Mouse (Mus musculus): ENCODE measurements around the gene Cdk18. TPM values are rescaled to one million over a fixed set of nuclear protein-coding genes. Genes with fewer than 3 reads are reported as not detected.
A peak's percentile ranks its signal among the peaks of the same experiment; 100 is the strongest.

Cdk18 gene
- polyA plus RNA-seq, 1 experiment: 24.6 TPM

GRCm38 (mm10) chr1:132125803-132126405 is 13.6 kb downstream of the Cdk18 start:
- H3K4me3 ChIP-seq (ENCODE audit: low read depth, low read length): no peak overlapping the region
- H3K4me1 ChIP-seq (ENCODE audit: control insufficient read depth, insufficient read depth, low read length): no peaks in the 10 kb centered on the region
- no peaks in the 10 kb centered on the region for H3K36me3 ChIP-seq (ENCODE audit: control insufficient read depth, insufficient read depth, low read length, poor library complexity, severe bottlenecking)
- no peaks in the 10 kb centered on the region for H3K27me3 ChIP-seq (ENCODE audit: control insufficient read depth, insufficient read depth, low read length, poor library complexity, severe bottlenecking)
- no peak overlapping the region for H3K9ac ChIP-seq (ENCODE audit: low read depth, poor library complexity, severe bottlenecking)
- H3K27ac ChIP-seq (ENCODE audit: insufficient read depth, low read length): no peak overlapping the region
- TF ChIP-seq EP300 (IDR thresholded peaks at IDR 0.05; ENCODE audit: insufficient read depth, low read depth, low read length) (no peak), CTCF (IDR thresholded peaks at IDR 0.05; ENCODE audit: low read depth, low read length) (no peak), POLR2A (IDR thresholded peaks at IDR 0.05; ENCODE audit: insufficient read depth, low read length) (no peak)
- H3K9me3 ChIP-seq (replicated peaks; ENCODE audit: control insufficient read depth, insufficient read depth, low read length, poor library complexity, severe bottlenecking): no peaks in the 10 kb centered on the region

GRCm38 (mm10) chr1:132125249-132125648 is 14.2 kb downstream of the Cdk18 start:
- 0 out of 2 replicates have a peak, but pooled peaks cover under 1% of the 10 kb centered on the region for H3K36me3 ChIP-seq (ENCODE audit: control insufficient read depth, insufficient read depth, low read length, poor library complexity, severe bottlenecking)
- H3K4me3 ChIP-seq (ENCODE audit: low read depth, low read length): no peak overlapping the region
- H3K9me3 ChIP-seq (replicated peaks; ENCODE audit: control insufficient read depth, insufficient read depth, low read length, poor library complexity, severe bottlenecking): no peaks in the 10 kb centered on the region
- TF ChIP-seq POLR2A (IDR thresholded peaks at IDR 0.05; ENCODE audit: insufficient read depth, low read length): no peak
- no peak for TF ChIP-seq EP300 (IDR thresholded peaks at IDR 0.05; ENCODE audit: insufficient read depth, low read depth, low read length)
- no peak for TF ChIP-seq CTCF (IDR thresholded peaks at IDR 0.05; ENCODE audit: low read depth, low read length)
- H3K27me3 ChIP-seq (ENCODE audit: control insufficient read depth, insufficient read depth, low read length, poor library complexity, severe bottlenecking): no peaks in the 10 kb centered on the region
- H3K9ac ChIP-seq (ENCODE audit: low read depth, poor library complexity, severe bottlenecking): no peak overlapping the region
- no peak overlapping the region for H3K27ac ChIP-seq (ENCODE audit: insufficient read depth, low read length)
- H3K4me1 ChIP-seq (ENCODE audit: control insufficient read depth, insufficient read depth, low read length): no peaks in the 10 kb centered on the region

- Histone ChIP-seq H3K36me3 (ENCODE audit: control insufficient read depth, insufficient read depth, low read length, poor library complexity, severe bottlenecking) (0 out of 2 replicates have a peak, but pooled peaks cover 2% of the 10 kb centered on the region), H3K27me3 (ENCODE audit: control insufficient read depth, insufficient read depth, low read length, poor library complexity, severe bottlenecking) (no peaks in the 10 kb centered on the region), H3K4me3 (ENCODE audit: low read depth, low read length) (no peak overlapping the region), H3K9ac (ENCODE audit: low read depth, poor library complexity, severe bottlenecking) (no peak overlapping the region), H3K4me1 (ENCODE audit: control insufficient read depth, insufficient read depth, low read length) (no peaks in the 10 kb centered on the region), H3K27ac (ENCODE audit: insufficient read depth, low read length) (no peak overlapping the region), H3K9me3 (replicated peaks; ENCODE audit: control insufficient read depth, insufficient read depth, low read length, poor library complexity, severe bottlenecking) (no peaks in the 10 kb centered on the region)
- TF ChIP-seq EP300 (IDR thresholded peaks at IDR 0.05; ENCODE audit: insufficient read depth, low read depth, low read length) (no peak), POLR2A (IDR thresholded peaks at IDR 0.05; ENCODE audit: insufficient read depth, low read length) (no peak)
These were observed 16.0 kb downstream of the Cdk18 start for GRCm38 (mm10) chr1:132123420-132124014.

GRCm38 (mm10) chr1:132121895-132122294 is 17.6 kb downstream of the Cdk18 start:
- H3K4me3 ChIP-seq (ENCODE audit: low read depth, low read length): no peak overlapping the region
- no peaks in the 10 kb centered on the region for H3K4me1 ChIP-seq (ENCODE audit: control insufficient read depth, insufficient read depth, low read length)
- no peaks in the 10 kb centered on the region for H3K9me3 ChIP-seq (replicated peaks; ENCODE audit: control insufficient read depth, insufficient read depth, low read length, poor library complexity, severe bottlenecking)
- no peak overlapping the region for H3K9ac ChIP-seq (ENCODE audit: low read depth, poor library complexity, severe bottlenecking)
- TF ChIP-seq CTCF (IDR thresholded peaks at IDR 0.05; ENCODE audit: low read depth, low read length): no peak
- no peak for TF ChIP-seq POLR2A (IDR thresholded peaks at IDR 0.05; ENCODE audit: insufficient read depth, low read length)
- TF ChIP-seq EP300 (IDR thresholded peaks at IDR 0.05; ENCODE audit: insufficient read depth, low read depth, low read length): no peak
- no peaks in the 10 kb centered on the region for H3K27me3 ChIP-seq (ENCODE audit: control insufficient read depth, insufficient read depth, low read length, poor library complexity, severe bottlenecking)
- 0 out of 2 replicates have a peak, but pooled peaks cover 2% of the 10 kb centered on the region for H3K36me3 ChIP-seq (ENCODE audit: control insufficient read depth, insufficient read depth, low read length, poor library complexity, severe bottlenecking)
- no peak overlapping the region for H3K27ac ChIP-seq (ENCODE audit: insufficient read depth, low read length)

- TF ChIP-seq CTCF (IDR thresholded peaks at IDR 0.05; ENCODE audit: low read depth, low read length) (peak; percentile 74), POLR2A (IDR thresholded peaks at IDR 0.05; ENCODE audit: insufficient read depth, low read length) (no peak)
- H3K4me1 ChIP-seq (ENCODE audit: control insufficient read depth, insufficient read depth, low read length): no peaks in the 10 kb centered on the region
- H3K36me3 ChIP-seq (ENCODE audit: control insufficient read depth, insufficient read depth, low read length, poor library complexity, severe bottlenecking): 0 out of 2 replicates have a peak, but pooled peaks cover 2% of the 10 kb centered on the region
- H3K27me3 ChIP-seq (ENCODE audit: control insufficient read depth, insufficient read depth, low read length, poor library complexity, severe bottlenecking): no peaks in the 10 kb centered on the region
- H3K27ac ChIP-seq (ENCODE audit: insufficient read depth, low read length): no peak overlapping the region
- no peak overlapping the region for H3K9ac ChIP-seq (ENCODE audit: low read depth, poor library complexity, severe bottlenecking)
- peak overlapping the region; percentile 19; the same call in 1 of the 2 replicates for H3K4me3 ChIP-seq (ENCODE audit: low read depth, low read length)
- no peaks in the 10 kb centered on the region for H3K9me3 ChIP-seq (replicated peaks; ENCODE audit: control insufficient read depth, insufficient read depth, low read length, poor library complexity, severe bottlenecking)
These were observed 18.2 kb downstream of the Cdk18 start for GRCm38 (mm10) chr1:132121236-132121635.

GRCm38 (mm10) chr1:132116606-132117005 is 22.9 kb downstream of the Cdk18 start:
- no peak overlapping the region for H3K27ac ChIP-seq (ENCODE audit: insufficient read depth, low read length)
- TF ChIP-seq POLR2A (IDR thresholded peaks at IDR 0.05; ENCODE audit: insufficient read depth, low read length) (no peak), CTCF (IDR thresholded peaks at IDR 0.05; ENCODE audit: low read depth, low read length) (peak; percentile 93)
- H3K4me1 ChIP-seq (ENCODE audit: control insufficient read depth, insufficient read depth, low read length): no peaks in the 10 kb centered on the region
- H3K9ac ChIP-seq (ENCODE audit: low read depth, poor library complexity, severe bottlenecking): no peak overlapping the region
- H3K4me3 ChIP-seq (ENCODE audit: low read depth, low read length): no peak overlapping the region
- H3K27me3 ChIP-seq (ENCODE audit: control insufficient read depth, insufficient read depth, low read length, poor library complexity, severe bottlenecking): no peaks in the 10 kb centered on the region
- no peaks in the 10 kb centered on the region for H3K9me3 ChIP-seq (replicated peaks; ENCODE audit: control insufficient read depth, insufficient read depth, low read length, poor library complexity, severe bottlenecking)
- 0 out of 2 replicates have a peak, but pooled peaks cover 2% of the 10 kb centered on the region for H3K36me3 ChIP-seq (ENCODE audit: control insufficient read depth, insufficient read depth, low read length, poor library complexity, severe bottlenecking)

All from ES-Bruce4 (cell line).